Mouse (Mus musculus) telencephalon, adult 2 months (tissue): ENCODE results near the gene Hist1h2an.
"Not testable (repeated sequence)": the region's sequence is repeated elsewhere in the genome, so short reads cannot be mapped to it uniquely, and the experiment has no call there.

ENCODE experiments used
- DNase-seq: peaks from one replicate; pipeline ENCODE4 v3.0.0-alpha.2; 2011; ENCODE audit warnings: low read depth, low spot score

The Hist1h2an gene

DNA sequence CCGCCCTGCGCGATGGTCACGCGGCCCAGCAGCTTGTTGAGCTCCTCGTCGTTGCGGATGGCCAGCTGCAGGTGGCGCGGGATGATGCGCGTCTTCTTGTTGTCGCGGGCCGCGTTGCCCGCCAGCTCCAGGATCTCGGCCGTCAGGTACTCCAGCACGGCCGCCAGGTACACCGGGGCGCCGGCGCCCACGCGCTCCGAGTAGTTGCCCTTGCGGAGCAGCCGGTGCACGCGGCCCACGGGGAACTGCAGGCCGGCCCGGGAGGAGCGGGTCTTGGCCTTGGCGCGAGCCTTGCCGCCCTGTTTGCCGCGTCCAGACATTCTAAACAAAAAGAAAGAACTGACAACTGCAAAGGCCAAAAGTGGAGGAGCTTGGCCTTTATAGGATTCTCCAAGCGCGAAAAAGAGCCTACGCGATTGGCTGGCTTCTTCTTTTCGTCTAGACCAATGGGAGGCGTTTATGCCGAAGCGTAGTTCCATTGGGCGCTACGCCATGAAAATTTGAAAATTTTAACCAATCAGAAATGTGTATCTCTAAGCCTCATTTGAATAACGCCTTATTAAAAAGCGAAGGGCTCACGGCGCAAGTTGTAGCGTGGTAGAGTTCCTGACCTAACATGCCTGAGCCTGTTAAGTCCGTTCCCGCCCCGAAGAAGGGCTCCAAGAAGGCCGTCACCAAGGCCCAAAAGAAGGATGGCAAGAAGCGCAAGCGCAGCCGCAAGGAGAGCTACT is at the start of gene Hist1h2an, which contains the start of gene Hist1h2bp:
TSS of gene Hist1h2an (minus strand) at position 320 of the 731 bp plus-strand sequence.
TSS of gene Hist1h2bp (plus strand) at position 563 of the 731 bp plus-strand sequence.
- DNase-seq: peak; percentile 98

DNA sequence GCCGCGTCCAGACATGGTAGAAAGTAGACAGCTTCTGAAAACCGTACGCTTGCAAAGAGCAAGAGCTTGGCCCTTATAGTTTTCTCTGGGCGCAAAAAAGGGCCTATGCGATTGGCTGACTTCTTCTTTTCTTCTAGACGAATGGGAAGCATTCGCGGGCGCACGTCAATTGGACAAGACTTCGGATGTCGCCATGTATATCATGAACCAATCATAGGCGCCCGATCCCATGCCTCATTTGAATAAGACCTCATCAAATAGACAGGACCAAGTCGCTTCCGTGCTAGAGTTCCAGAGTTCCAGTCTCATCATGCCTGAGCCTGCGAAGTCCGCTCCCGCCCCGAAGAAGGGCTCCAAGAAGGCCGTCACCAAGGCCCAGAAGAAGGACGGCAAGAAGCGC is 46.4 kb upstream of the Hist1h2an start, which contains the start of the genes Hist1h2ap and Hist1h2br:
TSS of gene Hist1h2ap (minus strand) at position 47 of the 400 bp plus-strand sequence.
TSS of gene Hist1h2br (plus strand) at position 283 of the 400 bp plus-strand sequence.
- DNase-seq: not testable (repeated sequence)

DNA sequence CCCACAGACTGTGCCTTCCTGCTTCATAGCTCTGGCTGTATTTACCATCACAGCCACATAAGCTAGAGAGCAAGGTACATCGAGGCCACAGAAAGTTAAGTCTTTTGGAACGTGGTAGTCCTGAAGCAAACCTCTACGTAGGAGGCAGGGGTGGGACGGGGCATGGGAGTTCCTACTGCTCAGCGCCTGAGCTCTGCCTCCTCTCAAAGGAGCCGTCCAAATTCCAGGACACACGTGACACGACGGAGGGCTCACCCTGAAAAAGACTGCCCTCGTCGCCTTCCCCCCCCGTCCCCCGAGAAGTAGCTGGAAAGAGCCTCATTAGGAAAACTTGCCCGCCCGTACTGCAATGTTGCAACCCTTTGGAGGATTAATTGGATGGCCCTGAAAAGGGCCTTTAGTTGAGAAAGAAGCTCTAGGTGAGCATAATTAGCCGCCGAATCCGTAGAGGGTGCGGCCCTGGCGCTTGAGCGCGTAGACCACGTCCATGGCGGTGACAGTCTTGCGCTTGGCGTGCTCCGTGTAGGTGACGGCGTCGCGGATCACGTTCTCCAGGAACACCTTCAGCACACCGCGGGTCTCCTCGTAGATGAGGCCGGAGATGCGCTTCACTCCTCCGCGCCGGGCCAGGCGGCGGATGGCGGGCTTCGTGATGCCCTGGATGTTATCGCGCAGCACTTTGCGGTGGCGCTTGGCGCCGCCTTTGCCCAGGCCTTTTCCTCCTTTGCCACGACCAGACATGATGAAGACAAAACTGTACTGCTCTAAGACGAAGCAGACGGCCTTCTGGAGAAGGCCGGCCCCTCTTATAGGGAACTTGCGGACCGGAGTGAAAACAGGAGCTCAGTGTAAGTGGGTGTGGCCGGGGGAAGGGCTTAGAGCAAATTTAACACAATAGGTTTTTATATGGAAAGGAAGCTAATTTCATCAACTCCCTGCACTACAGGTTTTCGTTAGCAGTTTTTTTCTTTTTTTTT is 44.7 kb upstream of the Hist1h2an start, which contains the start of gene Hist1h4n:
TSS of gene Hist1h4n (minus strand) at position 779 of the 977 bp plus-strand sequence.
- not testable (repeated sequence) for DNase-seq

DNA sequence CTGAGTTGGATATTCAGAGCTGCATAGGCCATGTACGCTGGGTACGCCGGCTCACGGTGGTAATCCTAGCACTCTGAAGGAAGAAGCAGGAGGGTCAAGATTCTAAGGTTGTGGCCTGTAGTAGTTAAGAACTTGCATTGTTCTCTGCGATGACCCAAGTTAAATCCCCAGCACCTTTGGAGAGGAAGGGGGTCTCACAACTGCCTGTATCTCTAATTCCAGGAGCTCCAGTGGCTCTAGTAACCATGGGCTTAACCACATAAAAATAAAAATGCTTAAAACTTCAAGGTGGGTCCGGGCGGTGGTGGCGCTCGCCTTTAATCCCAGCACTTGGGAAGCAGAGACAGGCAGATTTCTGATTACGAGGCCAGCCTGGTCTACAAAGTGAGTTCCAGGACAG is 43.3 kb upstream of the Hist1h2an start:
- no peak for DNase-seq

DNA sequence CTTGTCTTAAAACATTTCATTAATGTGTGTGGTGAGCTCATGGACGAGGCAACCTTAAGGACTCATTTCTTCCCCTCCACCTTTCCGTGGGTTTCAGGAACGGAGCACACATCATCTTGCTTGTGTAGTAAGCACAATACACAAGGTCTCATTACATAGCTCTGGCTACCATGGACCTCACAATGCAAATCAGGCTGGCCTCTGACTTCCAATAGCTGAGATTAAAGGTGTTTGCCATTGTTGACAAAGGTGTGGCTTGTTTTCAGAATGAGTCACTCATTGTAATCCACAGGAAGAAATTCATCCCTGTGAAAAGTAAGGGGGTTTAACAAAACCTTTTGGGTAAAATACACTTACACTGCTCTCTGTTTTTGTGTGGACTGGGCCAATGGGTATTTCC is 41.5 kb upstream of the Hist1h2an start:
- DNase-seq: no peak

DNA sequence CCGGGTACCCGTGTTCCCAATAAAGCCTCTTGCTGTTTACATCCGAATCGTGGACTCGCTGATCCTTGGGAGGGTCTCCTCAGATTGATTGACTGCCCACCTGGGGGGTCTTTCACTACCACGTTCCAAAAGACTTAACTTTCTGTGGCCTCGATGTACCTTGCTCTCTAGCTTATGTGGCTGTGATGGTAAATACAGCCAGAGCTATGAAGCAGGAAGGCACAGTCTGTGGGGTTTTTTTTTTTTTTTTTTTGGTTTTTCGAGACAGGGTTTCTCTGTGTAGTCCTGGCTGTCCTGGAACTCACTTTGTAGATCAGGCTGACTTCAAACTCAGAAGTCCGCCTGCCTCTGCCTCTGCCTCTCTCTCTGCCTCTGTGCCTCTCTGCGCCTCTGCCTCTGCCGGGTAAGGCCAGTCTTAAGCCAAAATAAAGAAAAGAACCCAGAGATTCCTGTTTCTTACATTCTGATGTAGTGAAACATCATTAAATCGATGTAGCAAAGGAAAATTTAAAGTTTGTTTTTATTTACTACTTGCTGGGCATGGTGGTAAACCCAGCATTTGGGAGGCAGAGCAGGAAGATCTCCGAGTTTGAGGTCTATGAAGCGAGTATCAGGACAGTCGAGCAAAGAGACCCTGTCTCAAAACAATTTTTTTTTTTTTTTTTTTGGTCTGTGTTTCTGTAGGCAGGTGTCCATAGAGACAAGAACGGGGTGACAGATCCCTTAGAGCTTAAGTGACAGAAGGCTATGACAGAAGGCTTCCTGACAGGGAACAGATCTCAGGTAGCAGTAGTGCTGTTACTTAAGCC is 33.3 kb upstream of the Hist1h2an start:
- not testable (repeated sequence) for DNase-seq

DNA sequence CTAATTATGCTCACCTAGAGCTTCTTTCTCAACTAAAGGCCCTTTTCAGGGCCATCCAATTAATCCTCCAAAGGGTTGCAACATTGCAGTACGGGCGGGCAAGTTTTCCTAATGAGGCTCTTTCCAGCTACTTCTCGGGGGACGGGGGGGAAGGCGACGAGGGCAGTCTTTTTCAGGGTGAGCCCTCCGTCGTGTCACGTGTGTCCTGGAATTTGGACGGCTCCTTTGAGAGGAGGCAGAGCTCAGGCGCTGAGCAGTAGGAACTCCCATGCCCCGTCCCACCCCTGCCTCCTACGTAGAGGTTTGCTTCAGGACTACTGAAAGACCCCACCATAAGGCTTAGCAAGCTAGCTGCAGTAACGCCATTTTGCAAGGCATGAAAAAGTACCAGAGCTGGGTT is 25.1 kb upstream of the Hist1h2an start:
- DNase-seq: not testable (repeated sequence)

DNA sequence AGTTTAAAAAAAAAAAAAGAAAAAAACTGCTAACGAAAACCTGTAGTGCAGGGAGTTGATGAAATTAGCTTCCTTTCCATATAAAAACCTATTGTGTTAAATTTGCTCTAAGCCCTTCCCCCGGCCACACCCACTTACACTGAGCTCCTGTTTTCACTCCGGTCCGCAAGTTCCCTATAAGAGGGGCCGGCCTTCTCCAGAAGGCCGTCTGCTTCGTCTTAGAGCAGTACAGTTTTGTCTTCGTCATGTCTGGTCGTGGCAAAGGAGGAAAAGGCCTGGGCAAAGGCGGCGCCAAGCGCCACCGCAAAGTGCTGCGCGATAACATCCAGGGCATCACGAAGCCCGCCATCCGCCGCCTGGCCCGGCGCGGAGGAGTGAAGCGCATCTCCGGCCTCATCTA is 24.5 kb upstream of the Hist1h2an start, which contains the start of gene Hist1h4m:
TSS of gene Hist1h4m (plus strand) at position 208 of the 400 bp plus-strand sequence.
- not testable (repeated sequence) for DNase-seq

DNA sequence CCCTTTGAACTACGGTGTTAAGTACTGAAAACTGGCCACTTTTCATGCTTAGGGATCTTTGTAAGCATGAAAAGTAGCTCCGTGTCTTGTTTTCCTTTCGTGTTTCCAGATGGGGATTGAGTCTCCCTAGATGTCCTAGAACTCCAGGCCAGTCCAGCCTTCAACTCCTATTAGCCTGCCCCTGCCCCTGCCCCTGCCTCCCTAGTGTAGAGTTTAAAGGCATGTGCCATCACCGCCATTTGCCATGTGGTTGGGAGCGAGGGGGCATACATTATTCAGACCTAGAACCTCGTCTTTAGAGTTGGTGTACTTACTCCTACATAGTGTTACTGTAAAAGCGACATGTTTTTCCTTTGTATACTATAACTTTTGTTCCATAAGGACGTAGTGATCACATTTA is 24.1 kb upstream of the Hist1h2an start:
- not testable (repeated sequence) for DNase-seq

DNA sequence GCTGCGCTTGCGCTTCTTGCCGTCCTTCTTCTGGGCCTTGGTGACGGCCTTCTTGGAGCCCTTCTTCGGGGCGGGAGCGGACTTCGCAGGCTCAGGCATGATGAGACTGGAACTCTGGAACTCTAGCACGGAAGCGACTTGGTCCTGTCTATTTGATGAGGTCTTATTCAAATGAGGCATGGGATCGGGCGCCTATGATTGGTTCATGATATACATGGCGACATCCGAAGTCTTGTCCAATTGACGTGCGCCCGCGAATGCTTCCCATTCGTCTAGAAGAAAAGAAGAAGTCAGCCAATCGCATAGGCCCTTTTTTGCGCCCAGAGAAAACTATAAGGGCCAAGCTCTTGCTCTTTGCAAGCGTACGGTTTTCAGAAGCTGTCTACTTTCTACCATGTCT is 23.1 kb upstream of the Hist1h2an start, which contains the start of the genes Hist1h2bq and Hist1h2ao:
TSS of gene Hist1h2bq (minus strand) at position 125 of the 400 bp plus-strand sequence.
TSS of gene Hist1h2ao (plus strand) at position 393 of the 400 bp plus-strand sequence.
- DNase-seq: not testable (repeated sequence)

DNA sequence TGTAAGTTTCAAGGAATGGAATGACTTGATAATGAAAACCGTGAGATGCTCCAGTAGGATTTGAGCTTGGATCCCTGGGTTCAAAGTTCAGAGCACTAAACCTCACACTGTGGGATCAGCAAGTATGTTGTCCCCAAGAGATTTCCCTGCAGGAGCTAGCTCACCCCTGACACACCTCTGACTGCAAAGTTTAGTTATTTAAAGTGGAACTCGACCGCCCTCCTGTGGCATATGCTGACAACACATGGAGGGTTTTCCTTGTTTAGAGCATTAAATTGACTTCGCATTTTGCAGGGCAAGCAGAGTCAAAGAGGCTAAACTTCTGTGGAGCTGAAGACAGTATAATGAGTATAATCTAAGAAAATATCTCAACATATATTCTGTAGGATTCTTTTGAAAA is 16.0 kb upstream of the Hist1h2an start:
- DNase-seq: not testable (repeated sequence)

DNA sequence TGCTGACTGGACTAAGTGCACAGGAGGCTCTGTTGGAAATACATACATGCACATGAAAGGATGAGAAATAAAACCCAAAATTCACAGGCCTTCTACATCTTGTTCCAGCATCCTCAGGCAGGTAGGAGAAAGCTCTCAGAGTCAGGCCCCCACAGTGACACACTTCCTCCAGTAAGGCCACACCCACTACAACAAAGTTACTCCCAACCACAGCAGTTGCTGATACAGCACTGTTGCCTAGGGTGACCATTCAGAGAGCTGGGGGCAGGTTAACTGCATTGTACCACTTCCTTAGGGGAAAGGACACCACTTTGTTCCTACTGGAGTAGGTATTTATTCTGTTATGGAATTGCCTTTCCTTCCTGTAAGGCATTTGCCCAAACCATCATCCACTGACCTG is 10.1 kb upstream of the Hist1h2an start:
- DNase-seq: not testable (repeated sequence)

DNA sequence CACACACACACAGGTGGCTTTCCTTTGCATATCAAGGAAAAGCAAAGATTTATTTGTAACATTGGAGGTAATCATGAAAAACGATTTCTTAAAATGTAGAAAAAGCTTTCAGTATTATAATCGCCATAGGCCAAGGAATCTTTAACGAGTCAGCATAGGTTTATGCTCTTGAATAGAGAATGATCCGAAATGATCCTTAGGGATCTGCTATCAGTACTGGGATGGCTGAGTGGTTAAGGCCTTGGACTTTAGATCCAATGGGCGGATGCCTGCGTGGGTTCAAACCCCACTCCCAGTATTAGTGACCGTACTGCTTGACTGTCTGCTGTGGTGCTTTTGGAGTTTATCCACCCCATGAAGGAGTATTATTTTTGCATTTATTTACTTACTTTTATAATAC is 8.6 kb upstream of the Hist1h2an start:
- DNase-seq: no peak

DNA sequence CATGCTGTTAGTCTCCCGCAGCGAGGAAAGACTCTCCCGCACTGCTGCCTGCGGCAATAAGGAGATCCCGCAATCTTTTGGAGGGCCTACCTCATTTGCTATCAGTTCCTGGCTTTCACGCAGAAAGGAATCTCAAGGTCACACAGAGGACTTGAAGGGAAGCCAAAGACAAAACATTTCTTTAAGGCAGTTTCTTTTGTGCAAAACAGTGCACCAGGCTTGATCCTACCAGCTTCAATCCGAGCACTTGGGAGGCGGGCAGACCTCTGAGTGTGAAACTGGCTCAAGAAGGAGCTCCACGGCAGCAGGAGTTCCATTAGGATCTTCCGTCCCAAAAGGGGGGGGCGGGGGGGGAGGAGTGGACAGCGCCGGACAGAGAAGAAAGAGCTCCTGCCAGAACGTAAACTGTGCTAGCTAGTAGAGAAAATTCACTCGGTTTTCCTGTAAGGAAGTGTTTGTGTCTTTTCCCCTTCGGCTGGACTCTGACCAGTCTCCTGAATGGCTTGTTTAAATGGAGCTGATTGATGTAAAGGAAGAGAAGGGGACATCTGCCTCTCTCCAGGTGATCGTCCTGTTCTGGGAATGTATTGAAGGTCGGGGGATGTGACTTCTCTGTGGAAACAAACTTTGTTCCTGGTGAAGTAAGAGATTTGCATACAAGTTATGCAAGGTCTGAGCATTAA is 3.7 kb upstream of the Hist1h2an start:
- no peak for DNase-seq

DNA sequence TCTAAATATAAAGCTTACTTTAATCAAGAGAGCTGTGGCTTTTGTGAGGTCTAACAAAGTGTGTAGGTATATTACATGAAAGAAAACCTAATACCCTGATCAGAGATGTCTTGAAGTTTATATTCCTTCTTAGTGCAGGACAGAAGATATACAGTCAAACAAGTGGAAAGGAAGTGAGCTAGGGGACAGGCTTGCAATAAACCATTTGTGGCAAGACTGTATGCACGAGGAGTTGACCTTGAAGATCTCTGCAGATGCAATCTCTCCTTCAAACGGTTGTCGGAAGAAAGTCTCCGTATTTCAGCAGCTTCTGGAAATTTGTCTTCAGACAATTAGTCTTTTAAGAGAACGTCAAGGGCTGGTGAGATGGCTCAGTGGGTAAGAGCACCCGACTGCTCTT is 2.9 kb upstream of the Hist1h2an start:
- DNase-seq: no peak

DNA sequence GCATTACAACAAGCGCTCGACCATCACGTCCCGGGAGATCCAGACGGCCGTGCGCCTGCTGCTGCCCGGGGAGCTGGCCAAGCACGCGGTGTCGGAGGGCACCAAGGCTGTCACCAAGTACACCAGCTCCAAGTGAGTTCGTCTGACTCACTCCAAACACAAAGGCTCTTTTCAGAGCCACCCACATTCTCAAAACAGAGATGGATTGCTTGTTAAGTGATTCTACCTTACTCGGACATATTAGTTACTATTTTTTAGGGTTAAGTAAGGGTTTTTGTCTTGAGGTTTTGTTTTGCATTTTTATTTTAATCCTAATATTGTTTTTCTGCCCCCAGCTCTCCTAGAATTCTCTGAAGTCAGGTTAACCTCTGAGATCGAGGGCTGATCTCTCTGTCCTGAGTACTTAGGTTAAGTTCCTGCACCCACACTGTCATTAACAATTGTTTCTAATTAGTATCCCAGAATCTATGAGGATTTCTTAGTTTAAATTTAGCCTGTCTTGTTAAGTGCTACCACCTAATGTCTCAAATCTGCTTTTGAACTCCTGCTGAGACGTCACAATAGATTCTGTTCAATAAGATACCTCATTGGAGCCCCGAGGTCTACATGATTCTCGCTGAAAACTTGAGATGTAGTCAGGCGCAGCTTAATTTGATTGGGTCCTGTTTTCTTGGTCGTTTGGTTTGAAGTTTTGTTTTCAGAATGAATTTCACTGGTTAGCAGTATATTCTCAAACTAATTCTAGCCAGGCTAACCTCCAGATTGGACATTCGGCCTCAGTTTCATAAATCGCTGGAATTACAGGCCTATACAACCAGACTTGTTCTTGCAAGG is 959 bp upstream of the Hist1h2an start:
- no peak for DNase-seq

DNA sequence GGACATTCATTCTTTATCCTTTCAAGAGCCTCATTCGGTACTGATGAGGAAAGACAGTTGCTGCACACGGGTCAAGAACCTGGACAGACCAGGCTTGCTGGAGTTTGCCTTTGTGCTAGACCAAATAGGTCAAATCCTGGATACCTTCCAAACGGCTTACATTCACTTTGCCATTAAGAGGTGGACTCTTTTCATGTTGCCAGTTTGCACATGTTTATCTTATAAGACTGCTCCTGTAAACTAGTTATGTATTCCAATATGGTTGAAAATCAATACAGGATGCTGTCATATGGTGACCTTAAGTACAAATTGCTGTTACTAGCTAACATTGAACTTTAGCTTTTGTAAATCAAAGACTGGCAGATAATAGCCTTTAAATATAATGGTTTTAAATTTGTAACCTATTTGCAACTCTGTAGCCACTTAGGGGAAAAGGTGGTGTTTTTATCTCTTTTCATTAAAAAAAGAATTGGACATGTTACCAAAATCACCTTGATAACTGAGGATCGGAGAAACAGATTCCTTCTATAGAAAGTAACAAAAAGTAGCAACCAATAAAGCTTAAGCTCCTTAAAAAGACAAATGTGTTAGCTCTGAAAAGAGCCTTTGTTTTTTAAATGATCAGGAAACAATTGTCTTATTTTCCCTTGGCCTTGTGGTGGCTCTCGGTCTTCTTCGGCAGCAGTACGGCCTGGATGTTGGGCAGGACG is 674 bp downstream of the Hist1h2an start:
- DNase-seq: no peak

DNA sequence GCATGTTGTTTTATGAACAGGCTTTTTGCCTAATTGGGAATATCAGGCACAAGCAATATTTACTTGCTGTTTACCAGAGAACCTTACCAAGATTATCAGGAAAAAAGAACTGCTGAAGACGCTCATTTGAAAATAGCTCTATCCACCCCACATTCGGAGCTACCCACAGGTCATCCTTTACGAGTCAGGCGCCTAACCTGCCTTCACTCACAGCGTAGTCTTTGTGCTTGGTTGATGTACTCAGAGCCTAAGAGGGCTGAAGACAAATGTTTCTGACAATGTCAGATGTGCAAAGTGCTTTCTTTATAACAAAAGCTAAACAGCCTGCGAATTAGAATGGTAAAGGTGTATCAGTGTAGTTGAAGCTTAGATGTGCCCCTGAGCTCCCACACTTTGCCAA is 2.7 kb downstream of the Hist1h2an start:
- no peak for DNase-seq

DNA sequence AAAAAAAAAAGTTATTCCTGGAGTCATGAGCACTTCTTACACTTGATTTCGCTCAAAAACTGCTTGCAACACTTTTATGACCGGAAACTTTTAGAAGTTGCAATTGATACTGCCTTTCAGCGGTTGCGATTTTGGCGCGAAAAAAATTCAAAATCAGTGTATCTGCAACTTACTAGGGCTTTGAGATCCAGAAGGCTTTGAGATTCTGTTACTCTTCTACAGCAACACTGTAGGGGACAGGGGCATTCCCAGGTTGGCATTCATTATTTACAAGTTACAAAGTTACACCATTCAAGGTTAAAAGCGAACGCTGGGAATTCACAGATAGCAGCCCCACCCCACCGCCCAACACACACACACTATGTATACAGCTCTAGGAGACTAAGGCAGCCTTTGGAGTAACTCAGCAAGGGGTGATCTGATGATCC is 3.3 kb downstream of the Hist1h2an start:
- peak; percentile 26 for DNase-seq
